Mouse (Mus musculus): Measurements from ENCODE around the gene Pou3f3. TPM values are rescaled to one million over a fixed set of nuclear protein-coding genes. Genes with fewer than 3 reads are reported as not detected.

Pou3f3 gene
- total and polyA plus RNA-seq, 2 experiments from 2014 or later, result 22.7 to 81.4 TPM

DNA sequence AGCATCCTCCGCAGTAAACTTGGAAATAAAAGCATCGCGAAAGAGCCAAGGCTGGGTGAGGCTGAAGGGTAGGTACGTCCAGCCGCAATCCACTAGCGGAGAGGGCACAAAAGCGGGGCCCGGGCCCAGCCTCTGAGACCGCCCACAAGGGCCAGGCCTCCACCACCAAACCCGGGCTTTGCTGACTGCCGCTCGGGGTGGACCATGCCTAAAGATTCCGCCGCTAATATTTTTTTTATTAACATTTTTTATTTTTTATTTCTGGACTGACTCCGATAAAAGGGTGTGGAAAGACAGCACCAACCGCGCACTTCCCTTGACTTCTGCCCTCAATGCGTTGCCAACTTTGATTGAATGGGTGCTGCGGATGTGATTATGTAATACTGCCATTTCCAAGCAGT lies 3.9 kb downstream of the Pou3f3 start:
- ATAC-seq, result no peak
- Histone ChIP-seq H3K9ac (peak overlapping the region; percentile 94), H3K27me3 (ENCODE audit: insufficient read depth, low read length) (no peaks in the 10 kb centered on the region), H3K4me2 (ENCODE audit: low read depth) (peak overlapping the region; percentile 98), H3K4me1 (ENCODE audit: insufficient read depth) (0 out of 2 replicates have a peak, but pooled peaks cover 7% of the 10 kb centered on the region), H3K36me3 (ENCODE audit: insufficient read depth) (peaks cover 22% of the 10 kb centered on the region), H3K27ac (ENCODE audit: low read depth, low read length) (peak overlapping the region; percentile 95), H3K9me3 (ENCODE audit: low read length) (no peaks in the 10 kb centered on the region), H3K4me3 (ENCODE audit: low read depth, low read length) (peak overlapping the region; percentile 75)
- no peak for DNase-seq
- TF ChIP-seq CTCF (IDR thresholded peaks at IDR 0.05; ENCODE audit: low read depth), result no peak
- 2% methylated on average over 19 of the region's 19 CpGs for WGBS

DNA sequence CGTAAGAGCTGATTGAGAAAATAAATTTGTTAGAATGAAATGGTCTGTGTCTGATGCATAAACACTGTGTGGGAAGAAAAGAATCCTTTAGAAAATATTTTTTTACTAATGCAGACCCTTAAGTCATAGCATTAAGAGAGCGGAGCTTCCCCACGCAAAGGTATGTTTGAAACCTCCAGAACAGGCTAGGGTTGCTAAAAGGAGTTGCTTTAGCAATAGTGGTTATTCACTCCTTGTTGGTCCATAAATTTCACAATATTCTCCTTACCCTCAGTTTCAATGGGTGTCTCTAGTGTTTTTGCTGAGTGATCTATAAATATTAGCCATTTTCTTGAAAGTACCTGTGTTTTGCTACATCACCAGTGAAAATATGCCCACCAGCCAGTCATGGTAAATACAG lies 4.6 kb downstream of the Pou3f3 start:
- DNase-seq (peak; percentile 67), ATAC-seq (no peak)
- Histone ChIP-seq H3K4me2 (ENCODE audit: low read depth) (peak overlapping the region; percentile 98), H3K27me3 (ENCODE audit: insufficient read depth, low read length) (no peaks in the 10 kb centered on the region), H3K36me3 (ENCODE audit: insufficient read depth) (peaks cover 22% of the 10 kb centered on the region), H3K4me3 (ENCODE audit: low read depth, low read length) (peak overlapping the region; percentile 75), H3K9me3 (ENCODE audit: low read length) (no peaks in the 10 kb centered on the region), H3K27ac (ENCODE audit: low read depth, low read length) (peak overlapping the region; percentile 95), H3K4me1 (ENCODE audit: insufficient read depth) (peaks cover 12% of the 10 kb centered on the region; the same call in 1 of the 2 replicates), H3K9ac (peak overlapping the region; percentile 94)
- no peak for TF ChIP-seq CTCF (IDR thresholded peaks at IDR 0.05; ENCODE audit: low read depth)
- WGBS, result 13% methylated on average over 3 of the region's 3 CpGs

DNA sequence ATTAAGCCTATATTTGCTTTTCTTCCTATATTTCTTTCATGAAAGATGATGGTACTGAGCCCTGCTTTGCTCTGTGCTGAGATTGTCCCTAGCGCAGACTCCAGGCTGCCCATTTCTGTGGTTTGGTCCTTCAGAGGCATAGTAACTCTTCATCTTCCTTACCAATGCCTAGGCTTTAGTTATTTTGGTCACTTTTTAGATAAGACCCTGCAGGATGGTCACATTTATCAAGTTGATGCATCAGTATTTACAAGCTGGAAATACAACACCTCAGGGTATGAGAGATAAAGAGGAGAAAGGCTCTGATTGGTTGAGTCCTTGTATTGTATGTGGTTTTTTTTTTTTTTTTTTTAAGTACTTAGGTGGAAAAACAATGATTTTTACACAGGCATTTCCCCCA lies 5.2 kb downstream of the Pou3f3 start:
- ATAC-seq (no peak), DNase-seq (peak; percentile 59)
- Histone ChIP-seq H3K9ac (peak overlapping the region; percentile 94), H3K27me3 (ENCODE audit: insufficient read depth, low read length) (no peaks in the 10 kb centered on the region), H3K4me3 (ENCODE audit: low read depth, low read length) (peak overlapping the region; percentile 75), H3K4me2 (ENCODE audit: low read depth) (peak overlapping the region; percentile 98), H3K9me3 (ENCODE audit: low read length) (no peaks in the 10 kb centered on the region), H3K4me1 (ENCODE audit: insufficient read depth) (peaks cover 18% of the 10 kb centered on the region), H3K36me3 (ENCODE audit: insufficient read depth) (peaks cover 22% of the 10 kb centered on the region), H3K27ac (ENCODE audit: low read depth, low read length) (peak overlapping the region; percentile 84)
- 10% methylated on average over 1 of the region's 1 CpGs for WGBS
- TF ChIP-seq CTCF (IDR thresholded peaks at IDR 0.05; ENCODE audit: low read depth), result no peak

DNA sequence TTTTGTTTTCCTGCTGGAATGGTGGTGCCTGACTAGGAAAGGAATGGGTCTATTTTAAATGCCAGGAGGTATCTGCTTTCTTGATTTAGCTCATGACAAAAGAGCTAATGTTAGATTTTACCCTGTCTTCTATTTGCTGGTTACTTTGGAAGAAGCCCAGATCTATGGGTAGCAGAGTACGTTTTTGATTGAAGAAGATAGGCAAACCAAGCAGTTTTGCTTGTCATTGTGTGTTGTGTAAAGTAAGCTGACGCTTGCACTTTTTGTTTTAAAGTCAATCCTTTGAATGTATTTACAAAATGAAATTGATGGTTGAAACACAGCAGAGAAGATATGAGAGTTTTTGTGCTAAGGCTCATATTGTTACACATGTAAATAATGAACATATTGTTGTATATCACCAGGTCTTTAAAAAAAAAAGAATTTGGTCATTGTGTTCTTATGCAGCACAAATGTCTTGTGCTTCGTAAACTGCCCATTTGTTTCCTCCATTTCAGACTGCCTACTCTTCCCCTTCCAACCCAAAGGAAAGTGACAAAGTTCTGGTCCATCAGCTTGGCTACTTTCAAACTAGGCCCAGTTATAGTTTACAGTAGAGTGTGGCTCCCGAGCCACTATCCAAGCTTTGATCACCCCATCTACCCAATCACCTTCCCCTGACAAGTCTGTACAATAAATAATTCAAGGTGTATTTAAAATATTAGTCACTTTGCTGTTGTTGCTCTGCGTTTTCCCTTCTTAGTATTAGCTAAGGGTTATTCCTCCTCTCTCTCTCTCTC lies 6.5 kb downstream of the Pou3f3 start:
- peaks cover 22% of the 10 kb centered on the region for H3K36me3 ChIP-seq (ENCODE audit: insufficient read depth)
- DNase-seq (peak; percentile 55), ATAC-seq (no peak)
- H3K4me3 ChIP-seq (ENCODE audit: low read depth, low read length), result peak overlapping the region; percentile 75
- peak overlapping the region; percentile 84 for H3K27ac ChIP-seq (ENCODE audit: low read depth, low read length)
- peak overlapping the region; percentile 98 for H3K4me2 ChIP-seq (ENCODE audit: low read depth)
- 23% methylated on average over 5 of the region's 5 CpGs for WGBS
- H3K27me3 ChIP-seq (ENCODE audit: insufficient read depth, low read length), result no peaks in the 10 kb centered on the region
- TF ChIP-seq CTCF (IDR thresholded peaks at IDR 0.05; ENCODE audit: low read depth), result no peak
- no peaks in the 10 kb centered on the region for H3K9me3 ChIP-seq (ENCODE audit: low read length)
- peak overlapping the region; percentile 94 for H3K9ac ChIP-seq
- H3K4me1 ChIP-seq (ENCODE audit: insufficient read depth), result peaks cover 22% of the 10 kb centered on the region

DNA sequence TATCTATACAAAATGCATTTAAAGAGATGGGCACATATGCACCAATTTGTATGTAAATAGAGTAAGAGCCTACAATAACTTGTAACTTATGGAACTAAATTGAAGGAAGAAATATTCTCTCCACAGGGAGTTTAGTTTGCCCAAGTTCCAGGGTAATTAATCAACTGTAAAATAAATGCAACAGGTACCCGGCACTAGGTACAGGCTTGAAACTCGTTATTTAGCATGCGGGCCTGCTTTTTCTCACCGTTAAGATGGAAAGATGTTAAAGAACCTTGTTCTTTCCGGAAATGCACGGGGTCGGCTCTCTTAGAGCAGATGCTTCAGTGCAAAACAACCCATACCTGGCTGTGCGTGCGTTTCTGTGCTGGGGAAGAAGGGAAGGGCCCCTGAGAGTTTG lies 7.4 kb downstream of the Pou3f3 start:
- Histone ChIP-seq H3K4me1 (ENCODE audit: insufficient read depth) (peaks cover 30% of the 10 kb centered on the region), H3K4me2 (ENCODE audit: low read depth) (peak overlapping the region; percentile 88), H3K4me3 (ENCODE audit: low read depth, low read length) (peak overlapping the region; percentile 39), H3K36me3 (ENCODE audit: insufficient read depth) (peaks cover 14% of the 10 kb centered on the region), H3K27ac (ENCODE audit: low read depth, low read length) (peak overlapping the region; percentile 66), H3K9me3 (ENCODE audit: low read length) (no peaks in the 10 kb centered on the region), H3K27me3 (ENCODE audit: insufficient read depth, low read length) (no peaks in the 10 kb centered on the region), H3K9ac (peak overlapping the region; percentile 61)
- 9% methylated on average over 9 of the region's 9 CpGs for WGBS
- no peak for TF ChIP-seq CTCF (IDR thresholded peaks at IDR 0.05; ENCODE audit: low read depth)
- ATAC-seq (no peak), DNase-seq (peak; percentile 48)

DNA sequence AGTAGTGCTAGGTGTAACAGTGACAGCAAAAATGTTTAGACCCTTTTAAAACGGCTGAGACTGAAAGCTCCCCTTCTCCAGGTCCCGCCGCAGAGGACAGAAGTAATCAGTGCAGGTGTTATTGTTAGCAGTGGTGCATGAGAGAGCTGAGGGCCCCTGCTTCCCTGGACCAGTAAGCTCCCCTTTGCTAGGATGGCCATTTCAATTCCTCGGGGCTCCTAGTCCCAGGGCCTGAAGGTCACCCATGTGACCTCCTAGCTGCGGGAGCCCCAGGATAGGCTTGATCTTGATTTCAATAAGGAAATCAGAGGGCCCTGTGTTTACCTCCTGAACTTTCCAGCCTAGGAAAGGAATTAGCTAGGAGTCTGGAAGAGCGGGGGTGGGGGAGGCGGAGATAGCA lies 7.9 kb downstream of the Pou3f3 start:
- peak overlapping the region; percentile 39 for H3K4me3 ChIP-seq (ENCODE audit: low read depth, low read length)
- H3K27me3 ChIP-seq (ENCODE audit: insufficient read depth, low read length), result no peaks in the 10 kb centered on the region
- peak; percentile 65 for DNase-seq
- H3K4me1 ChIP-seq (ENCODE audit: insufficient read depth), result peaks cover 34% of the 10 kb centered on the region
- TF ChIP-seq CTCF (IDR thresholded peaks at IDR 0.05; ENCODE audit: low read depth), result no peak
- peak overlapping the region; percentile 66 for H3K27ac ChIP-seq (ENCODE audit: low read depth, low read length)
- H3K36me3 ChIP-seq (ENCODE audit: insufficient read depth), result peaks cover 9% of the 10 kb centered on the region; the same call in 1 of the 2 replicates
- peak overlapping the region; percentile 88 for H3K4me2 ChIP-seq (ENCODE audit: low read depth)
- H3K9ac ChIP-seq, result peak overlapping the region; percentile 61
- 6% methylated on average over 7 of the region's 7 CpGs for WGBS
- peak; percentile 12 for ATAC-seq
- no peaks in the 10 kb centered on the region for H3K9me3 ChIP-seq (ENCODE audit: low read length)

Measured in forebrain, postnatal 0 days (tissue).